Mouse (Mus musculus): Measurements from ENCODE around the gene Ldah. TPM values are rescaled to one million over a fixed set of nuclear protein-coding genes. Genes with fewer than 3 reads are reported as not detected.

Ldah gene
- polyA plus RNA-seq, 1 experiment from 2014 or later = 73.3 TPM

DNA sequence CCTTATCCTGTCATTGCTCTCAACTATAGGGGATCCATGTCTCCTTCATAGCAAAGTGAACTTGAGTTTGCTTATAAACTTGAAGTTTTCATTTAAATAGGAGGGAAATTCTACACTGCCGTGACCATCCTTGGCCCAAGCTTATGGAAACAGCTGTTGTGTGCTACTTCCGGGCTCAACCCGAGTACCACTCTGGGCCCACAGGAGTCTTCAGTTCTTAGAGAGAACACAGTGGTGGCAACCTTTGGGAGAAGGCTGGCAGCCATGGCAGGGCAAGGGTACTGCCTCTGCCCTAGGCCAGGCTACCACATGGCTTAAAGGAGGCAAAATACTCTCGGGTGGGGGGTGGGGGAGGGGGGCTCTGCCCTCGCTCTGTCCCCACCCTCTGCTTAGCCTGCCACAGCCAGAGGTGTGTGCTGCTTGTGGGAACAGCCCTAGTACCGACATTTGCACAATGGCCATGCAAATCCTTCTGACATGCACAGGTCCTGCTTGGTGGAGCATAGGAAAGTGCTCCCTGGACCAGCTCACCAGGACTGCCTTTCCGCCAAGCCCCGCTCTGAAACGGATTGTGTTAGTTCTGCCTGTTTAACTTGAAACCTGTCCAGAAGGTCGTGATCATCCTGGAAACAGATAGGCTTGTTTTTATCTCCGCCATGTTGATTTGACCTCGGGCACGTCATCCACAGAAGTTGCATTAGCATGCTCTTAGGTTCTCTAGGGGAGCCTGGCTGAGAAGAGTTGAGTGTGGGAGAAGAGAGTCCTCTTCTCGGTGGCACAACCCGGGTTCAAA is 73.5 kb downstream of the Ldah start:
- WGBS = 84% methylated on average over 15 of the region's 15 CpGs
- Histone ChIP-seq H3K4me2 (no peak overlapping the region), H3K4me3 (replicated peaks) (no peak overlapping the region), H3K9ac (replicated peaks) (no peak overlapping the region), H3K4me1 (replicated peaks) (no peaks in the 10 kb centered on the region), H3K27ac (no peak overlapping the region), H3K36me3 (peaks cover 19% of the 10 kb centered on the region; the same call in 1 of the 2 replicates), H3K27me3 (no peaks in the 10 kb centered on the region), H3K9me3 (no peaks in the 10 kb centered on the region)
- no peak; the same call in 1 of the 2 replicates for ATAC-seq (ENCODE audit: insufficient number of reproducible peaks, insufficient read depth, low FRiP score, low TSS enrichment, low read depth)

DNA sequence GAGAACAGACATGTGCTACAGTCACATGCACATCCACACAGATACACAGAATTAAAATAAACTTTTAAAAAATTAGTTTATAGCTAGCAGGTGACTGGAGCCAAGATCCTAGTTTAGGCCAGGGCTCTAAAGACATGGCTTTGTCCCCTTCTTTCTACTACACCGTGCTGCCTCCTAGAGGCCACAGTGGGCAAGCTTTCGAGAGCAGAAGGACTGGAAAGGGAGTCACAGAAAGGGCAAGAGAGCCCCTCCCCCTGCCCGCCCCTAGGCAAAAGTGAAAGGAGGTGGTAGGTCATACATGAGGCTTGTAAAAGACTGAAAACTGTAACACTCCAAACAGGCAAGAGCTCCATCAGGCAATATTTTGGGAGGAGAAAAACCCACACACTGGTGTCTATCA is 80.1 kb downstream of the Ldah start:
- 64% methylated on average over 3 of the region's 3 CpGs for WGBS

DNA sequence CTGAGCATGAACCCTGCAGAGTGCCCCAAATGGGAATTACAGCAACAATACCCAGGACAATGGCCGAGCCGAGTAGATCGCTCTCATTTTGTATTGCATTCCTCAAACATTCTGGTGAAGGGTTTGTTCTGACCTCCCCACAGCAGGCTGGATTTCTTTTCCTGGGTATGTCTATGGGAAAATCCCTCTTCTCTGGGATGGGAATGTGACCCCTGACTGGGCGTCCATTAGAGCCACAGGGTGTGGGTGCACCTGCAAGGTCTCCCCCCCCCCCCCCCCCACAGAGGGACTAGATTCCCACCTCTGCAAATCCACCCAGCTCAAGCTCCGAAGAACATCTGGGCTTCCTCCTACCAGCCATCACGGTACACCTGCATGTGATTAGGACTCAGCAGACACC is 81.2 kb downstream of the Ldah start:
- ATAC-seq (ENCODE audit: insufficient number of reproducible peaks, insufficient read depth, low FRiP score, low TSS enrichment, low read depth) = peak; percentile 43; the same call in 1 of the 2 replicates
- Histone ChIP-seq H3K36me3 (no peaks in the 10 kb centered on the region), H3K9ac (replicated peaks) (no peak overlapping the region), H3K9me3 (no peaks in the 10 kb centered on the region), H3K27ac (no peak overlapping the region), H3K4me1 (replicated peaks) (peaks cover 14% of the 10 kb centered on the region), H3K4me3 (replicated peaks) (no peak overlapping the region), H3K4me2 (no peak overlapping the region), H3K27me3 (peaks cover 15% of the 10 kb centered on the region)
- 70% methylated on average over 6 of the region's 6 CpGs for WGBS

More for the DNA sequence above, 80.1 kb downstream of the Ldah start:
- ATAC-seq (ENCODE audit: insufficient number of reproducible peaks, insufficient read depth, low FRiP score, low TSS enrichment, low read depth) = no peak
- Histone ChIP-seq H3K9me3 (no peaks in the 10 kb centered on the region), H3K27ac (no peak overlapping the region), H3K4me3 (replicated peaks) (no peak overlapping the region), H3K27me3 (peaks cover 7% of the 10 kb centered on the region), H3K4me1 (replicated peaks) (peaks cover 14% of the 10 kb centered on the region), H3K9ac (replicated peaks) (no peak overlapping the region), H3K36me3 (peaks cover 5% of the 10 kb centered on the region; the same call in 1 of the 2 replicates), H3K4me2 (no peak overlapping the region)

DNA sequence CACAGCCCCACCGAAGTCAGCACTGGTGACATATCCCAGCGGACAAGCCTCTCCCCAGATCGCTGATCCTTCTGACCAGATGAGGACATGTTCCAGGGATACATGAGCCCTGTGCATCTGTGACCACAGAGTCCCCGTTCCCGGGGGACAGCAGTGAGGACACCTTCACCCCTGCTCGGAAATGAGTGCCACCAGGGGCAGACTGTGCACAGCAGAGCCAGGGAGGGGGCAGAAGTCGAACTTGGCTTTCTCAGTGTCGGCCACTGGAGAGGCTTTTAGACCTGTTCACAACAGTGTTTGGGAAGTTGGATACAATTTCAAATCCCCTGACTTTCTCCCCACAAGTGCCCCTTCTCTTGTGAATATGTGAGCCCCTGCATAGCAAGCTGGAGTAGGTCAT is 81.6 kb downstream of the Ldah start:
- H3K4me3 ChIP-seq (replicated peaks) = no peak overlapping the region

DNA sequence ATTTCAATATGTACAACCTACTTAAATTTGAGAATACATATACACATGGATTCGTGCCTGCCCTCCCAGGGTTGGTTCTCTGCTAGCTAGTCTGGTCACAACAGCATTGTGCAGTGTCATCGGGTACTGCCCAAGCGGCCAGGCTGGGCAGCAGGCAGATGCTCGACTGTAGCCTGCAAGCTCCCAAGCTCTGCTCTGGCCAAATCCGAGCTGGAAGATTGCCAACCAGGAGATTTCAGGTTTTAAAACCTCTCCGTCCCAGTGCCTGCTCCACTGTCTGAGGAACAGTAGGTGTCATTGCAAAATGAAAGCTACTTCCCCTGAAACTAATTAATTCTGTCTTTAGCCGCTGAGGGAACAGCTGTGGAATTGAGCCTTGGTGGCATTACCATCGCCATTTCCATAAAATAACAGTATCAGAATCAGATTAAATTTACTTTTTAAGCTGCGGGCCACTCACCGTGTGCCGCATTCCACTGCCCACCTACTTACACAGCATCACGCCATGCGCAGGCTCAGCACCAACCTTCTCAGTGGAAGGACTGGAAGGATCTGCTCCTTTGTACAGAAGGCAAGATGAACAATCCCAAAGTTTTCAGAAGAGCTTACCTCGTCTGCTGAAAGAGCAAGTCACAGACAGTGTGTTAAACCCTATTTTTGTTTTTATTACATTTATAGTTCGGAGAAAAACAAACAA is 83.4 kb downstream of the Ldah start:
- 64% methylated on average over 15 of the region's 15 CpGs for WGBS

More for the DNA sequence above, 81.6 kb downstream of the Ldah start:
- ATAC-seq (ENCODE audit: insufficient number of reproducible peaks, insufficient read depth, low FRiP score, low TSS enrichment, low read depth) = no peak
- Histone ChIP-seq H3K36me3 (no peaks in the 10 kb centered on the region), H3K9ac (replicated peaks) (no peak overlapping the region), H3K4me1 (replicated peaks) (peaks cover 14% of the 10 kb centered on the region), H3K27me3 (peaks cover 19% of the 10 kb centered on the region), H3K9me3 (no peaks in the 10 kb centered on the region), H3K27ac (no peak overlapping the region), H3K4me2 (no peak overlapping the region)
- WGBS = 82% methylated on average over 8 of the region's 8 CpGs

DNA sequence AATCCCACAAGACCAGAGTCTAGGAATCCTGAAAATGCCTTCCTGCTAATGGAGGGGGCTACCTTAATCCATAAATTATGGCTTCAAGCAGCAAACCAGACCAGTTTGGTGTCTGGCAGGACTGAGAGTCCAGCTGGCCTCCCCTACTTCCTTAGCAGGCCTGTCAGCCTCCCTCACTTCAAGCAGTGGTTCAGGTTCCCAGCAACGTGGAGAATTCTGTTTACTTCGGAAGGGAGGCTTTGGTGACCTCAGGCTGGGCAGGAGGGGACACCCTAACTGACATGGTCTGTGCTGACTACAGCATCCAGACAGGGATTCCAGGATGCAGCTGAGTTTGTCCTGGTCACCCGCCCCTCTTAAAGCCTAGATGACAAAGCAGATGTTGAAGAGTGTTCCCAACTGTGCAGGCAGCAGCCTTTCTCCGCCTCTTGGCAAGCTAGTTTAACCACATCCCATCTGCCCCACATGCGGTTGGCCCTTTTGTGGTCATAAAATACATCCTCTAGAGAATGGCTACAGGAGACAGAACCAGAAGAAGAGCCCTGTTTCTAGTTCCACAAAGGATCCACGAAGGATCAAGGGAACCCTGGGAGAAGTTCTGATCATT is 87.5 kb downstream of the Ldah start:
- H3K4me2 ChIP-seq = no peak overlapping the region
- ATAC-seq (ENCODE audit: insufficient number of reproducible peaks, insufficient read depth, low FRiP score, low TSS enrichment, low read depth) = no peak
- WGBS = 40% methylated on average over 6 of the region's 6 CpGs

More for the DNA sequence above, 83.4 kb downstream of the Ldah start:
- Histone ChIP-seq H3K27me3 (peaks cover 36% of the 10 kb centered on the region), H3K4me2 (no peak overlapping the region), H3K4me3 (replicated peaks) (no peak overlapping the region), H3K4me1 (replicated peaks) (peaks cover 14% of the 10 kb centered on the region), H3K9ac (replicated peaks) (no peak overlapping the region), H3K9me3 (no peaks in the 10 kb centered on the region), H3K36me3 (no peaks in the 10 kb centered on the region), H3K27ac (no peak overlapping the region)
- peak; percentile 28; the same call in 1 of the 2 replicates for ATAC-seq (ENCODE audit: insufficient number of reproducible peaks, insufficient read depth, low FRiP score, low TSS enrichment, low read depth)

DNA sequence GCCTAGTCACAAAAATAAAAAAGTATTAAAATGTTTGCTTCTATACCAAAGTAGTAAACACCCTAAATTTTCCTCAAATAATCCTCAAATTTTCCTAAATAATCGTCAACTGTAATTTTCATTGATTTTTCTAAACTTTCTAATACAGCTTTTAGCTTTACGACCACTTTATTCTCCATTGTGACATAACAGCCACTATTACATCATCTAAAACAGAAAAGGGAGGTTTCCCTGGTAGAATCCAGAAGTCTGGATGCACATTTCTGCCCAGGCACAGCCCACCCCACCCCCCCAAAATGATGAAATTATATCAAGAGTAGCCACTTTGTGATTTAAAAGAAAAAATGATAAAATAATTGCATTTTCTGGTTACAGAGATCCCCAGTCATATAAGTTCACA is 88.2 kb downstream of the Ldah start:
- Histone ChIP-seq H3K27ac (no peak overlapping the region), H3K4me1 (replicated peaks) (peaks cover 36% of the 10 kb centered on the region), H3K4me3 (replicated peaks) (no peak overlapping the region), H3K36me3 (no peaks in the 10 kb centered on the region), H3K9ac (replicated peaks) (no peak overlapping the region), H3K27me3 (peaks cover 83% of the 10 kb centered on the region), H3K9me3 (no peaks in the 10 kb centered on the region), H3K4me2 (no peak overlapping the region)
- 78% methylated on average over 2 of the region's 2 CpGs for WGBS
- ATAC-seq (ENCODE audit: insufficient number of reproducible peaks, insufficient read depth, low FRiP score, low TSS enrichment, low read depth) = no peak

More for the DNA sequence above, 87.5 kb downstream of the Ldah start:
- H3K9me3 ChIP-seq = no peaks in the 10 kb centered on the region
- no peaks in the 10 kb centered on the region for H3K36me3 ChIP-seq
- H3K27me3 ChIP-seq = peaks cover 76% of the 10 kb centered on the region
- no peak overlapping the region for H3K27ac ChIP-seq
- H3K9ac ChIP-seq (replicated peaks) = no peak overlapping the region
- no peak overlapping the region for H3K4me3 ChIP-seq (replicated peaks)
- H3K4me1 ChIP-seq (replicated peaks) = peaks cover 34% of the 10 kb centered on the region

DNA sequence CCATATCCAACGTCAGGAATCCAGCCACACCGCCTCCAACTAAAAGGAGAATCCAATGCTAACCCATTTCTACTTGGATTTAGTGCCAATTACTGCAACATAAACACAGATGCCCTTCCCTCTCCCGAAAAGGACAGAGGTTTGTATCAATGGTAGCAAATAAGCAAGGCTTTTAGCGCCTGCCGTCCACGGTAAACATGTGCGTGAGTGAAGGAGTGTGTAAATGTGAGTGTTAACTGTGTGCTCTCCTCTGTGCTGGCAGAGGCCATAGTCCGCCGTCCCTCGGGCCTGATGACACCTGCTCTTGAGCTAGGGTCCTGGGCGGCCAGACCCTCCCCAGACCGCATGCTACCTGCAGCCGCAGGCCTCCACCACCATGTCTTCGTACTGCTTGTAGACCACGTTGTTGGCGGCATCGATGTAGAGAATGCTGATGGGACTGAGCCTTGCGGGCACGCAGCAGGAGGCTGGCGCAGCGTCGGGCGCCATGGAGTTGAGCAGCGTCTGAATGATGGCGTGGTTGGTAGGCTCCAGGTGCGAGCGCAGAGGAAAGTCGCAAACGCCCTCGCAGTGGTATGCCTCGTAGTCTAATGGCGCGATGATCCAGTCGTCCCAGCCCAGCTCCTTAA is 89.8 kb downstream of the Ldah start:
- Histone ChIP-seq H3K27ac (no peak overlapping the region), H3K9me3 (no peaks in the 10 kb centered on the region), H3K4me2 (peak overlapping the region; percentile 66), H3K27me3 (peaks cover 92% of the 10 kb centered on the region), H3K36me3 (no peaks in the 10 kb centered on the region), H3K4me3 (replicated peaks) (peak overlapping the region; percentile 45), H3K9ac (replicated peaks) (0 out of 2 replicates have a peak overlapping the region, but pooled peaks have one; percentile 52), H3K4me1 (replicated peaks) (peaks cover 44% of the 10 kb centered on the region)
- no peak for ATAC-seq (ENCODE audit: insufficient number of reproducible peaks, insufficient read depth, low FRiP score, low TSS enrichment, low read depth)
- WGBS = 5% methylated on average over 34 of the region's 34 CpGs

DNA sequence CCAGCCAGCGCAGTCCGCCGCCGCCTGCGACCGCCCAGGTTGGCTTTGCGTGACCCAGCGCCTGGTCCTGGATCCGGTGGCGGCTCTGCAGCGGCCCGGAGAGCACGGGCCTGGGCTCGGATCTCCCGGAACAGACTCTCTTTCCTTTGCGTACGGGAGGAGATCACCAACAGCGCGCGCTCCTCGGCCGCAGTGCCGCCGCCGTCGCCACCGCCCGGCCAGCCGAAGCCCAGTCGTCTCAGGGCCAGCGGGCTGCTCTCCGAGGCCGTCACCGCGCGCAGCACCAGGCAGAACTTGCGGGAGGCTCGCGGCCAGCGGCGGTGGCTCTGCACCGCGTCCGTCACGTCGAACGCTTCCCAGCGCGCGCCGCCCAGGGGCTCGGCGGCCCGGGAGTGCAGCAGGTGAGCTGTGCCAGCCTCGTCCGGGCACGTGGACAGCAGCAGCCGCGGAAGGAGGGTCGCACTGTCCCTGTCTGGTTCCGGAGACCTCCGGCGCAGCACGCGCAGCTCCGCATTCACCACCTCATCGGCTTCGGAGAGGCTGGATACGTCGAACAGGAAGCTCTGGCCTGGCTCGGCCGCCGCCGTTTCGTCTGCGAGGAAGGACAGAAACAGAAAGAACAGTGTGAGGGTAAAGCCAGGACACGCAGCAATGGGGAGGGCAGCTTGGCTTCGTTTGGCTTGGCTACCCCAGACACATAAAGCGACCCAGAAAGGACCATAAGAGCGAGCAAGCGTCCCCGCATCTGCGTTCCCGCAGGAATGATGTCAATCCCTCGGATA is 90.6 kb downstream of the Ldah start:
- peaks cover 44% of the 10 kb centered on the region for H3K4me1 ChIP-seq (replicated peaks)
- 1% methylated on average over 85 of the region's 85 CpGs for WGBS
- H3K27me3 ChIP-seq = peaks cover 97% of the 10 kb centered on the region
- H3K9ac ChIP-seq (replicated peaks) = peak overlapping the region; percentile 52
- no peak overlapping the region for H3K27ac ChIP-seq
- H3K4me3 ChIP-seq (replicated peaks) = peak overlapping the region; percentile 45
- no peak for ATAC-seq (ENCODE audit: insufficient number of reproducible peaks, insufficient read depth, low FRiP score, low TSS enrichment, low read depth)
- H3K9me3 ChIP-seq = no peaks in the 10 kb centered on the region
- peak overlapping the region; percentile 66 for H3K4me2 ChIP-seq
- no peaks in the 10 kb centered on the region for H3K36me3 ChIP-seq

Measured in limb, embryonic 12.5 days (tissue).